Mouse (Mus musculus) liver, postnatal 0 days (tissue): ENCODE measurements around the gene Nectin4. TPM values are rescaled to one million over a fixed set of nuclear protein-coding genes. Genes with fewer than 3 reads are reported as not detected.
"Not testable (repeated sequence)": the region's sequence is repeated elsewhere in the genome, so short reads cannot be mapped to it uniquely, and the experiment has no call there.

Source experiments
- ATAC-seq: fragments of 200-750 bp; cut with Nextera tagmentation; 2 replicates; pipeline ENCODE4 v1.8.0; 2017; ENCODE audit warnings: mild to moderate bottlenecking, moderate library complexity
- DNase-seq: peaks from one replicate; pipeline ENCODE4 v3.0.0-alpha.2; 2016
- H3K27ac ChIP-seq: fragments of 300-500 bp; sonication (generic); 2 replicates; pipeline ENCODE4 v1.5.1; 2014; ENCODE audit warnings: antibody characterized with exemption, moderate library complexity, mild to moderate bottlenecking, low read depth
- H3K27me3 ChIP-seq: fragments of 300-500 bp; sonication (generic); 2 replicates; pipeline ENCODE4 v1.6.1; 2014; ENCODE audit warnings: low read length, control low read depth, mixed read lengths; ENCODE audit not compliant: insufficient read depth
- H3K36me3 ChIP-seq: fragments of 300-500 bp; sonication (generic); replicated peaks from 2 replicates; pipeline ENCODE4 v1.6.1; 2014; ENCODE audit warnings: mild to moderate bottlenecking, control low read depth, low read length, moderate library complexity, mixed read lengths; ENCODE audit not compliant: insufficient read depth
- H3K4me1 ChIP-seq: fragments of 300-500 bp; sonication (generic); 2 replicates; pipeline ENCODE4 v1.6.1; 2014; ENCODE audit warnings: antibody characterized with exemption, mild to moderate bottlenecking, control low read depth; ENCODE audit not compliant: insufficient read depth
- H3K4me2 ChIP-seq: fragments of 300-500 bp; sonication (generic); 2 replicates; pipeline ENCODE4 v1.6.1; 2014; ENCODE audit warnings: low read depth, mild to moderate bottlenecking, low read length, moderate library complexity, mixed read lengths
- H3K4me3 ChIP-seq: fragments of 300-500 bp; sonication (generic); 2 replicates; pipeline ENCODE4 v1.5.1; 2014; ENCODE audit warnings: low read depth, low read length
- H3K9ac ChIP-seq: fragments of 300-500 bp; sonication (generic); replicated peaks from 2 replicates; pipeline ENCODE4 v1.6.1; 2014; ENCODE audit warnings: mild to moderate bottlenecking, moderate library complexity
- H3K9me3 ChIP-seq: fragments of 300-500 bp; sonication (generic); 2 replicates; pipeline ENCODE4 v1.6.1; 2016; ENCODE audit warnings: mild to moderate bottlenecking, control low read depth, low read length, mixed read lengths
- CTCF ChIP-seq: sonication (generic); IDR thresholded peaks from 2 replicates; pipeline ENCODE4 v1.5.1; 2016; ENCODE audit warnings: antibody characterized with exemption, low read depth
- EP300 ChIP-seq: IDR thresholded peaks from 2 replicates; pipeline ENCODE4 v1.6.1; 2016; ENCODE audit warnings: antibody characterized with exemption, low read depth, mild to moderate bottlenecking
- WGBS: fragments of 180-500 bp; shearing (Covaris S2); extraction: QIAGEN DNeasy Blood & Tissue Kit; methylation state at CpG from one replicate; pipeline ENCODE4 v1.1.7; 2014; ENCODE audit not compliant: insufficient replicate concordance; 5-methylcytosine and 5-hydroxymethylcytosine counted together
- polyA plus RNA-seq: library from polyadenylated mRNA; unstranded; fragments of >200 nt; fragmentation: Nextera tagmentation; extraction: Ambion mirVana; gene quantifications from 2 replicates; pipeline ENCODE4 v1.2.1, GENCODE M21; 2015

The Nectin4 gene
- polyA plus RNA-seq = 0.15 and 0.22 TPM in 2 replicates

GRCm38 (mm10) chr1:171369845-171370556 lies at the start of gene Nectin4:
Gene Nectin4, plus strand, starts transcription at chr1:171370099.
- WGBS = 46% methylated on average over 20 of the region's 20 CpGs
- TF ChIP-seq CTCF (no peak), EP300 (no peak)
- Histone ChIP-seq H3K36me3 (no peaks in the 10 kb centered on the region), H3K9ac (no peak within 1 kb of the TSS; the same call in 1 of the 2 replicates), H3K9me3 (no peaks in the 10 kb centered on the region), H3K27ac (no peak within 1 kb of the TSS; the same call in 1 of the 2 replicates), H3K27me3 (0 out of 2 replicates have a peak, but pooled peaks cover 3% of the 10 kb centered on the region), H3K4me1 (0 out of 2 replicates have a peak, but pooled peaks cover 2% of the 10 kb centered on the region), H3K4me2 (peak within 1 kb of the TSS; percentile 51), H3K4me3 (no peak within 1 kb of the TSS)
- DNase-seq (no peak), ATAC-seq (no peak)

- TF ChIP-seq CTCF (no peak), EP300 (no peak)
- Histone ChIP-seq H3K9ac (no peak overlapping the region), H3K4me2 (peak overlapping the region; percentile 14; the same call in 1 of the 2 replicates), H3K4me3 (no peak overlapping the region), H3K4me1 (0 out of 2 replicates have a peak, but pooled peaks cover 4% of the 10 kb centered on the region), H3K27ac (no peak overlapping the region), H3K27me3 (no peaks in the 10 kb centered on the region), H3K9me3 (no peaks in the 10 kb centered on the region), H3K36me3 (no peaks in the 10 kb centered on the region)
- DNase-seq (no peak), ATAC-seq (no peak)
- WGBS = 42% methylated on average over 5 of the region's 5 CpGs
Measured at GRCm38 (mm10) chr1:171320151-171320550, 49.7 kb upstream of the Nectin4 start.

- Histone ChIP-seq H3K4me3 (no peak overlapping the region), H3K9me3 (no peaks in the 10 kb centered on the region), H3K4me2 (no peak overlapping the region), H3K27me3 (no peaks in the 10 kb centered on the region), H3K36me3 (no peaks in the 10 kb centered on the region), H3K27ac (no peak overlapping the region), H3K4me1 (0 out of 2 replicates have a peak, but pooled peaks cover 4% of the 10 kb centered on the region), H3K9ac (no peak overlapping the region)
- DNase-seq = no peak
- ATAC-seq = no peak
- TF ChIP-seq EP300 (no peak), CTCF (peak; percentile 80)
Measured at GRCm38 (mm10) chr1:171321415-171321814, 48.5 kb upstream of the Nectin4 start.

- ATAC-seq = peak; percentile 13; the same call in 1 of the 2 replicates
- H3K27ac ChIP-seq = no peak overlapping the region
Measured at GRCm38 (mm10) chr1:171322012-171322411, 47.9 kb upstream of the Nectin4 start.

GRCm38 (mm10) chr1:171325571-171325970 lies 44.3 kb upstream of the Nectin4 start:
- Histone ChIP-seq H3K4me3 (no peak overlapping the region), H3K36me3 (no peaks in the 10 kb centered on the region), H3K9ac (no peak overlapping the region), H3K27ac (no peak overlapping the region), H3K4me2 (no peak overlapping the region), H3K9me3 (no peaks in the 10 kb centered on the region), H3K4me1 (peaks cover 20% of the 10 kb centered on the region), H3K27me3 (no peaks in the 10 kb centered on the region)
- ATAC-seq (no peak), DNase-seq (no peak)
- 79% methylated on average over 2 of the region's 2 CpGs for WGBS
- TF ChIP-seq EP300 = no peak
- TF ChIP-seq CTCF = no peak

More at GRCm38 (mm10) chr1:171322012-171322411, 47.9 kb upstream of the Nectin4 start:
- Histone ChIP-seq H3K4me2 (no peak overlapping the region), H3K9me3 (no peaks in the 10 kb centered on the region), H3K4me3 (no peak overlapping the region), H3K4me1 (peaks cover 4% of the 10 kb centered on the region), H3K9ac (no peak overlapping the region; the same call in 1 of the 2 replicates), H3K27me3 (no peaks in the 10 kb centered on the region), H3K36me3 (no peaks in the 10 kb centered on the region)
- 47% methylated on average over 1 of the region's 1 CpGs for WGBS
- no peak for DNase-seq
- TF ChIP-seq EP300 (no peak), CTCF (0 out of 2 replicates have a peak, but pooled peaks have one; percentile 3)

- not testable (repeated sequence) for H3K9me3 ChIP-seq, H3K9ac ChIP-seq, H3K27ac ChIP-seq, H3K4me2 ChIP-seq, ATAC-seq, H3K4me3 ChIP-seq, H3K36me3 ChIP-seq, H3K27me3 ChIP-seq, DNase-seq
- WGBS = 57% methylated on average over 4 of the region's 4 CpGs
- peaks cover 24% of the 10 kb centered on the region for H3K4me1 ChIP-seq
Measured at GRCm38 (mm10) chr1:171326588-171326987, 43.3 kb upstream of the Nectin4 start.
